Mouse (Mus musculus) C2C12 (cell line): ENCODE measurements around the gene Aak1.

Experiments
- CEBPB ChIP-seq: IDR thresholded peaks from one replicate; pipeline ENCODE4 v1.6.1; 2011; ENCODE audit warnings: low read depth, mild to moderate bottlenecking, control low read depth, moderate library complexity
- CTCF ChIP-seq: IDR thresholded peaks from one replicate; pipeline ENCODE4 v1.5.1; 2011; ENCODE audit not compliant: control insufficient read depth, insufficient read depth, insufficient read length
- FOSL1 ChIP-seq: IDR thresholded peaks from one replicate; pipeline ENCODE4 v1.8.0; 2011; ENCODE audit warnings: mild to moderate bottlenecking, low read length; ENCODE audit not compliant: poor library complexity, insufficient read depth, severe bottlenecking
- USF1 ChIP-seq: IDR thresholded peaks from one replicate; pipeline ENCODE4 v1.6.1; 2011; ENCODE audit warnings: low read depth, mild to moderate bottlenecking, control low read depth, moderate library complexity

- TF ChIP-seq CTCF: no peak
- TF ChIP-seq FOSL1: no peak
- TF ChIP-seq USF1: no peak
- no peak for TF ChIP-seq CEBPB
Measured at GRCm38 (mm10) chr6:86973956-86974355, 124.6 kb downstream of the Aak1 start.
